Mouse (Mus musculus) cortical plate, adult 2 months (tissue): ENCODE data around the gene Nudcd3.

Source experiments
- CTCF ChIP-seq: fragments of 200-500 bp; IDR thresholded peaks from 2 replicates; pipeline ENCODE4 v1.5.1; 2011; ENCODE audit warnings: mild to moderate bottlenecking, control low read depth, low read length; ENCODE audit not compliant: insufficient read depth; ENCODE audit errors: extremely low read depth
- POLR2A ChIP-seq: fragments of 200-500 bp; IDR thresholded peaks from 2 replicates; pipeline ENCODE4 v1.6.1; 2011; ENCODE audit warnings: mild to moderate bottlenecking, low read length, control low read depth; ENCODE audit not compliant: insufficient read depth; ENCODE audit errors: extremely low read depth

GRCm38 (mm10) chr11:6180811-6181399 lies 19.3 kb downstream of the Nudcd3 start:
- TF ChIP-seq CTCF (no peak), POLR2A (no peak)
